Mouse (Mus musculus): ENCODE data around the gene Gm28539.
"Not testable (repeated sequence)": the region's sequence is repeated elsewhere in the genome, so short reads cannot be mapped to it uniquely, and the experiment has no call there.

Gm28539 gene

GRCm38 (mm10) chr16:18849521-18850190 lies 13.3 kb downstream of the Gm28539 start:
- DNase-seq (ENCODE audit: low read depth, low spot score) = not testable (repeated sequence)

- no peak for DNase-seq (ENCODE audit: low read depth, low spot score)
These were observed 22.2 kb downstream of the Gm28539 start for GRCm38 (mm10) chr16:18858551-18858950.

GRCm38 (mm10) chr16:18860186-18860585 lies 23.8 kb downstream of the Gm28539 start:
- DNase-seq (ENCODE audit: low read depth, low spot score) = no peak

GRCm38 (mm10) chr16:18870495-18870894 lies 34.1 kb downstream of the Gm28539 start:
- DNase-seq (ENCODE audit: low read depth, low spot score) = not testable (repeated sequence)

- DNase-seq (ENCODE audit: low read depth, low spot score) = no peak
These were observed 39.7 kb downstream of the Gm28539 start for GRCm38 (mm10) chr16:18876091-18876441.

GRCm38 (mm10) chr16:18876442-18877308 lies 40.3 kb downstream of the Gm28539 start, which contains the start of the genes Mrpl40 and Hira:
Gene Mrpl40, minus strand, starts transcription at chr16:18876862.
Gene Hira, plus strand, starts transcription at chr16:18877037.
- DNase-seq (ENCODE audit: low read depth, low spot score) = peak; percentile 82

- DNase-seq (ENCODE audit: low read depth, low spot score) = peak; percentile 33
These were observed 41.2 kb downstream of the Gm28539 start for GRCm38 (mm10) chr16:18877386-18878090.

GRCm38 (mm10) chr16:18878091-18878720 lies 41.8 kb downstream of the Gm28539 start:
- peak; percentile 21 for DNase-seq (ENCODE audit: low read depth, low spot score)

GRCm38 (mm10) chr16:18884044-18884443 lies 47.7 kb downstream of the Gm28539 start:
- no peak for DNase-seq (ENCODE audit: low read depth, low spot score)

- no peak for DNase-seq (ENCODE audit: low read depth, low spot score)
These were observed 57.5 kb downstream of the Gm28539 start for GRCm38 (mm10) chr16:18893840-18894372.

- DNase-seq (ENCODE audit: low read depth, low spot score) = no peak
These were observed 58.9 kb downstream of the Gm28539 start for GRCm38 (mm10) chr16:18895249-18895648.

- DNase-seq (ENCODE audit: low read depth, low spot score) = no peak
These were observed 60.0 kb downstream of the Gm28539 start for GRCm38 (mm10) chr16:18896429-18896828.

GRCm38 (mm10) chr16:18905648-18906047 lies 69.3 kb downstream of the Gm28539 start:
- DNase-seq (ENCODE audit: low read depth, low spot score) = no peak

GRCm38 (mm10) chr16:18916064-18916463 lies 79.7 kb downstream of the Gm28539 start:
- no peak for DNase-seq (ENCODE audit: low read depth, low spot score)

GRCm38 (mm10) chr16:18921771-18922170 lies 85.4 kb downstream of the Gm28539 start:
- no peak for DNase-seq (ENCODE audit: low read depth, low spot score)

- DNase-seq (ENCODE audit: low read depth, low spot score) = no peak
These were observed 91.6 kb downstream of the Gm28539 start for GRCm38 (mm10) chr16:18927963-18928362.

- no peak for DNase-seq (ENCODE audit: low read depth, low spot score)
These were observed 102.1 kb downstream of the Gm28539 start for GRCm38 (mm10) chr16:18938321-18939082.

- no peak for DNase-seq (ENCODE audit: low read depth, low spot score)
These were observed 107.5 kb downstream of the Gm28539 start for GRCm38 (mm10) chr16:18943906-18944305.

GRCm38 (mm10) chr16:18948941-18949340 lies 112.6 kb downstream of the Gm28539 start:
- DNase-seq (ENCODE audit: low read depth, low spot score) = no peak

GRCm38 (mm10) chr16:18950351-18950750 lies 114.0 kb downstream of the Gm28539 start:
- no peak for DNase-seq (ENCODE audit: low read depth, low spot score)

GRCm38 (mm10) chr16:18952813-18953212 lies 116.4 kb downstream of the Gm28539 start:
- peak; percentile 16 for DNase-seq (ENCODE audit: low read depth, low spot score)
